Mouse (Mus musculus) myocyte (in vitro differentiated cells): ENCODE data around the gene Kmo.

Experiments used
- E2F4 ChIP-seq: IDR thresholded peaks from one replicate; pipeline ENCODE4 v1.6.1; 2011; ENCODE audit warnings: mild to moderate bottlenecking, control low read depth, moderate library complexity; ENCODE audit not compliant: insufficient read depth
- MAX ChIP-seq: IDR thresholded peaks from one replicate; pipeline ENCODE4 v1.6.1; 2011; ENCODE audit warnings: low read depth, mild to moderate bottlenecking, control low read depth
- MYOD1 ChIP-seq, 3 experiments: IDR thresholded peaks; one replicate each; pipeline ENCODE4 v1.6.1; 2011; ENCODE audit warnings: control low read depth in 2 of 3, low read depth in 2 of 3, mild to moderate bottlenecking in 2 of 3, moderate library complexity in 1 of 3; ENCODE audit not compliant: insufficient read length in 2 of 3, control insufficient read depth in 1 of 3
- POLR2A ChIP-seq: IDR thresholded peaks from one replicate; pipeline ENCODE4 v1.6.1; 2011; ENCODE audit warnings: low read depth, mild to moderate bottlenecking, control low read depth, moderate library complexity; ENCODE audit not compliant: insufficient read length
- POLR2AphosphoS2 ChIP-seq: IDR thresholded peaks from one replicate; pipeline ENCODE4 v1.6.1; 2011; ENCODE audit warnings: low read depth, control low read depth; ENCODE audit not compliant: insufficient read length
- TCF3 ChIP-seq: IDR thresholded peaks from one replicate; pipeline ENCODE4 v1.6.1; 2011; ENCODE audit warnings: low read depth, control low read depth; ENCODE audit not compliant: insufficient read length
- USF1 ChIP-seq: IDR thresholded peaks from one replicate; pipeline ENCODE4 v1.6.1; 2011; ENCODE audit warnings: low read depth, mild to moderate bottlenecking, control low read depth, moderate library complexity

GRCm38 (mm10) chr1:175582799-175583198 is 37.4 kb upstream of the Kmo start:
- TF ChIP-seq POLR2AphosphoS2 (no peak), USF1 (no peak), TCF3 (no peak), POLR2A (no peak), E2F4 (no peak), MYOD1 (IDR thresholded peaks at IDR 0.05; ENCODE audit: control insufficient read depth in 1 of 3, insufficient read length in 2 of 3, low read depth in 2 of 3) (no peak), MAX (no peak)
